22 mouse cellular contexts compared by ENCODE assay signal in the genomic region with DNA sequence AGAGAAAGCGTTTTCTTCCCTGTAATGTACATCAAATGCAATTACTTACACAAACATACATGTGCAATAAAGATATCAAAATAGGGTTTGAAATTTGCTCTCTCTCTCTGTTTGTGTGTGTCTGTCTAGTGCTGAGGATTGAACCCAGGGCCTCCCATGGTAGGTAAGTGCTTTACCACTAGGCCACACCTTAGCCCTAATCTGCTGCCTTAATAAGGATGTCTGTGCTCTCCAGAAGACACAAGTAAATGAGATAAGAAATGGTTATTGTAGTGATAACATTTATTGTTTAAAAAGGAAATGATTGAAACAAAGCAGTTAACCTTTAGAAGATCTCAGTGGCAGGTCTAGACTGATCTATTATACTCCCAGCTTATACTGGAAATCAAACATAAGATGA. TPM values are rescaled to one million over a fixed set of nuclear protein-coding genes. Genes with fewer than 3 reads are reported as not detected.
"Had no signal": no experiment of that assay in that cellular context is flagged by ENCODE, and none has a peak within 500 bp of the region (broad histone marks: within the 10 kb centered on the region; RNA-seq: fewer than 3 reads in every experiment).

No protein-coding gene starts in this region.

- H3K9ac ChIP-seq: intestine, embryonic 15.5 days; limb, embryonic 13.5 days; liver, embryonic 15.5 days; midbrain, embryonic 12.5 days; midbrain, embryonic 15.5 days; neural tube, embryonic 12.5 days; neural tube, embryonic 15.5 days had no signal

- H3K27me3 ChIP-seq: intestine, embryonic 15.5 days; limb, embryonic 13.5 days; liver, embryonic 15.5 days; midbrain, embryonic 12.5 days; midbrain, embryonic 15.5 days; neural tube, embryonic 12.5 days; neural tube, embryonic 15.5 days had no signal

- H3K36me3 ChIP-seq: intestine, embryonic 15.5 days; limb, embryonic 10.5 days; limb, embryonic 13.5 days; liver, embryonic 15.5 days; midbrain, embryonic 12.5 days; midbrain, embryonic 15.5 days; neural tube, embryonic 12.5 days; neural tube, embryonic 15.5 days had no signal

- ATAC-seq: intestine, embryonic 15.5 days; midbrain, embryonic 15.5 days had no signal

- H3K4me3 ChIP-seq: intestine, embryonic 15.5 days; layer of hippocampus, adult 2 months; limb, embryonic 10.5 days; limb, embryonic 13.5 days; liver, embryonic 15.5 days; midbrain, embryonic 12.5 days; midbrain, embryonic 15.5 days; neural tube, embryonic 12.5 days; neural tube, embryonic 15.5 days had no signal

- DNase-seq: kidney, adult 2 months; kidney, postnatal 25 days; layer of hippocampus, adult 9-11 months; liver; lung, adult 2 months; lung, postnatal 14 days; lung, postnatal 4 days; right cerebral cortex, adult 18-20 months; right cerebral cortex, postnatal 14 days; right cerebral cortex, postnatal 4 days had no signal

- H3K4me2 ChIP-seq: intestine, embryonic 15.5 days; limb, embryonic 13.5 days; liver, embryonic 15.5 days; midbrain, embryonic 12.5 days; midbrain, embryonic 15.5 days; neural tube, embryonic 12.5 days; neural tube, embryonic 15.5 days had no signal

- H3K9me3 ChIP-seq: intestine, embryonic 15.5 days; limb, embryonic 10.5 days; limb, embryonic 13.5 days; liver, embryonic 15.5 days; midbrain, embryonic 12.5 days; midbrain, embryonic 15.5 days; neural tube, embryonic 12.5 days; neural tube, embryonic 15.5 days had no signal

- H3K27ac ChIP-seq: intestine, embryonic 15.5 days; kidney, postnatal 0 days; limb, embryonic 10.5 days; limb, embryonic 13.5 days; liver, embryonic 15.5 days; midbrain, embryonic 12.5 days; midbrain, embryonic 15.5 days; neural tube, embryonic 12.5 days; neural tube, embryonic 15.5 days; stomach, postnatal 0 days had no signal

- H3K4me1 ChIP-seq: intestine, embryonic 15.5 days; limb, embryonic 10.5 days; limb, embryonic 13.5 days; midbrain, embryonic 12.5 days; midbrain, embryonic 15.5 days; neural tube, embryonic 12.5 days; neural tube, embryonic 15.5 days had no signal

RNA-seq across cellular contexts. Expression of gene 4930426L09Rik, which starts 18.7 kb away (rescaled TPM):
- polyA plus RNA-seq: lung, embryonic 16.5 days had no signal
